Mouse (Mus musculus): Measurements from ENCODE around the gene Lipe. TPM values are rescaled to one million over a fixed set of nuclear protein-coding genes. Genes with fewer than 3 reads are reported as not detected.

Lipe gene
- total and polyA plus RNA-seq, 2 experiments from 2014 or later: 7.8 to 18.7 TPM

GRCm38 (mm10) chr7:25383385-25383784, 15.1 kb downstream of the Lipe start:
- H3K36me3 ChIP-seq (ENCODE audit: insufficient read depth, low read length): peaks cover 31% of the 10 kb centered on the region
- no peak for DNase-seq (ENCODE audit: low spot score)
- ATAC-seq: no peak

DNA sequence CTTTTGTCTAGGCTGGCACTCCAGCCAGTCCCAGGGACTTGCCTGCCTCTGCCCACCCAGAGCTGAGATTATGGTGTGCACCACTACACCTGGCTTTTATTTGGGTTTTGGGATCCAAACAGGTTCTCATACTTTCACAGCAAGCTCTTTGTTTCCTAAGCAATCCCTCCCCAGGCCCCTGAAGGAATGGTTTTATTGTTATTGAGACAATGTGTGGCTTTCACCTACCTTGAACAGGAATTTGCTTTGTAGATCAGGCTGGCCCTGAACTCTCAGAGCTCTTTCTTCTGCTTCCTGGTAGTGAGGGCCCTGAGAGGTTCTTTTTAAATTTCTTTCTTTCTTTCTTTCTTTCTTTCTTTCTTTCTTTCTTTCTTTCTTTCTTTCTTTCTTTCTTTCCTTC, 16.0 kb downstream of the Lipe start:
- Histone ChIP-seq H3K27ac (no peak overlapping the region), H3K9ac (replicated peaks; ENCODE audit: low read length) (no peak overlapping the region), H3K9me3 (ENCODE audit: low read length) (no peaks in the 10 kb centered on the region), H3K4me1 (ENCODE audit: insufficient read depth, low read length) (peaks cover 8% of the 10 kb centered on the region; the same call in 1 of the 2 replicates), H3K4me2 (ENCODE audit: low read depth, low read length) (no peak overlapping the region), H3K4me3 (ENCODE audit: low read length) (no peak overlapping the region), H3K27me3 (ENCODE audit: insufficient read depth, low read length) (no peaks in the 10 kb centered on the region), H3K36me3 (ENCODE audit: insufficient read depth, low read length) (peaks cover 23% of the 10 kb centered on the region)
- DNase-seq (ENCODE audit: low spot score): no peak
- TF ChIP-seq CTCF (IDR thresholded peaks at IDR 0.05; ENCODE audit: low read depth): no peak
- no peak for ATAC-seq

More at GRCm38 (mm10) chr7:25383385-25383784, 15.1 kb downstream of the Lipe start:
- H3K27me3 ChIP-seq (ENCODE audit: insufficient read depth, low read length): no peaks in the 10 kb centered on the region
- H3K27ac ChIP-seq: no peak overlapping the region
- H3K4me2 ChIP-seq (ENCODE audit: low read depth, low read length): no peak overlapping the region
- peaks cover 8% of the 10 kb centered on the region; the same call in 1 of the 2 replicates for H3K4me1 ChIP-seq (ENCODE audit: insufficient read depth, low read length)
- no peak for TF ChIP-seq CTCF (IDR thresholded peaks at IDR 0.05; ENCODE audit: low read depth)
- H3K4me3 ChIP-seq (ENCODE audit: low read length): no peak overlapping the region
- no peaks in the 10 kb centered on the region for H3K9me3 ChIP-seq (ENCODE audit: low read length)
- WGBS: 89% methylated on average over 7 of the region's 7 CpGs
- no peak overlapping the region for H3K9ac ChIP-seq (replicated peaks; ENCODE audit: low read length)

GRCm38 (mm10) chr7:25381284-25381680, 17.2 kb downstream of the Lipe start:
- ATAC-seq (no peak), DNase-seq (ENCODE audit: low spot score) (no peak)
- Histone ChIP-seq H3K9ac (replicated peaks; ENCODE audit: low read length) (no peak overlapping the region), H3K4me2 (ENCODE audit: low read depth, low read length) (no peak overlapping the region), H3K4me1 (ENCODE audit: insufficient read depth, low read length) (peaks cover 19% of the 10 kb centered on the region; the same call in 1 of the 2 replicates), H3K9me3 (ENCODE audit: low read length) (no peaks in the 10 kb centered on the region), H3K27me3 (ENCODE audit: insufficient read depth, low read length) (no peaks in the 10 kb centered on the region), H3K27ac (no peak overlapping the region), H3K36me3 (ENCODE audit: insufficient read depth, low read length) (peaks cover 17% of the 10 kb centered on the region), H3K4me3 (ENCODE audit: low read length) (no peak overlapping the region)
- WGBS: 37% methylated on average over 3 of the region's 3 CpGs
- no peak for TF ChIP-seq CTCF (IDR thresholded peaks at IDR 0.05; ENCODE audit: low read depth)

DNA sequence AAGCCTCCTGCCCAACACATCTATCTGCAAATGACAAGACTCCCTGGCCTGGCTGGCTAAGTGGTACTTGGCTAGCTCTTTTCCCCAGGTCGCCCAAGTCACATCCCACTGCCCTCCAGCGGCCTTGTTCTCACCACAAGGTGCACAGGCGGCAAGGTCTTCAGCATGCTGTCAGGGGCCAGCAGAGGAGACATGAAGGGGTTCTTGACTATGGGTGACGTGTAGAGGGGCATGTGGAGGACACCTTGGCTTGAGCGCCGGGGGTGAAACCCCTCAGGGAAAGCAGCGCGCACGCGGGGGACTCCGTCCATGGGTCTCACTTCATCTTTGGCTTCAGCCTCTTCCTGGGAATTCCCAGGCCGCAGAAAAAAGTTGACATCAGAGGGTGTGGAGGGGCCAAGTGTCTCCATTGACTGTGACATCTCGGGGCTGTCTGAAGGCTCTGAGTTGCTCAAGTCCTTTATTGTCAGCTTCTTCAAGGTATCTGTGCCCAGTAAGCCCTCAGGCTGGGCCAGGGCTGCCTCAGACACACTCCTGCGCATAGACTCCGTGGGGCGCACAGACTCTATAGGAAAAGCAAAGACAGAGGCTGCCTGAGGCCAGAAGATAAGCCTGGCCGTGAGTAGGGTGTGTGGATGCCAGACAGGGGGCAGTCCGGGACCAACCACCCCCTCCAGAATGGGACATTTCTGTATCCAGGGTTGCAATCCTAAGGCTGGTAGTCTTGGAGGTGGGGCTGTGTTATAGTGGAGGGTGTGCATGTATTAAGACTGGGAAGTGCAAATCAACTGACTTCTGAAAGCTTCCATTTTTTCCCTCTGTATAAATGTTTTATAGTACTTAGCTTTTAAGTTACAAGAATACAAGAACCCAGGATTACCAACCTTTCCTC, 17.9 kb downstream of the Lipe start:
- WGBS: 70% methylated on average over 18 of the region's 18 CpGs
- no peak for DNase-seq (ENCODE audit: low spot score)
- Histone ChIP-seq H3K9ac (replicated peaks; ENCODE audit: low read length) (no peak overlapping the region), H3K27me3 (ENCODE audit: insufficient read depth, low read length) (no peaks in the 10 kb centered on the region), H3K9me3 (ENCODE audit: low read length) (no peaks in the 10 kb centered on the region), H3K4me1 (ENCODE audit: insufficient read depth, low read length) (peaks cover 15% of the 10 kb centered on the region; the same call in 1 of the 2 replicates), H3K4me3 (ENCODE audit: low read length) (no peak overlapping the region), H3K36me3 (ENCODE audit: insufficient read depth, low read length) (peaks cover 17% of the 10 kb centered on the region), H3K27ac (no peak overlapping the region), H3K4me2 (ENCODE audit: low read depth, low read length) (peak overlapping the region; percentile 55)
- no peak; the same call in 1 of the 2 replicates for ATAC-seq
- TF ChIP-seq CTCF (IDR thresholded peaks at IDR 0.05; ENCODE audit: low read depth): 0 out of 2 replicates have a peak, but pooled peaks have one; percentile 2

DNA sequence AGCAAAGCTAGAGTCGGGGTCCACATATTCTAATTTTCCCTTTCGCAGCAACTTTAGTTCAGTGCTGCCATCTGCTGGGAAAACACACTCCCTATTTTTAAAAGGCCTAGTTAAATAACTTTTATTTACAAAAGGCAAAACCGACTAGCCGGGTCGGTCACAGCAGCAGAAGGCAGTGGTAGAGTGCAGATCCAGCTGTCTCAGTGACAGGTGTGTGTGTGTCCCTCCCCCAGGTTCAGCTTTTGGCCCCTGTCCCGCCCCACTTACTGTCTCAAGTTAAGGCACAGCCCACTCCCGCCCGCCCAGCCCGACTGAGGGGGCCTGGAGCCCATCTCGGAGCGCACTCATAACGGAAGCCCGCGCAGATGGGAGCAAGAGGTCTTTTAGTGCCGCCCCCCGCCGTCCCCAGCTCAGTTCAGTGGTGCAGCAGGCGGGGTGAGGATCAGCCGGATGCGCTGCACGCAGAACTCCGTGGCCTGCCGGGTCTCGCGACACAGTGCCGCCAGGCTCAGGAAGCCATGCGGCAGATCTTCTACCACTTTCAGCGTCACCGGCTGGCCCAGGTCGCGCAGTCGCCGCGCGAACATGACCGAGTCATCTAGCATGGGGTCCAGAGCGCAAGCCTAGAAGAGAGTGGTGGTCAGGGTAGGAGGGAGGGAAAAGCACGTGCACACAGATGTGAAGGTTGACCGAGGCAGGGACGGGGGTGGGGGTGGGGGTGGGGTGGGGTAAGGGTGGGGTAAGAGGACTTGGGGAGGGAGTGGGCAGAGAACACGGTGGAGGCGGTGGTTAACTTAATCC, 18.8 kb downstream of the Lipe start:
- Histone ChIP-seq H3K27ac (0 out of 2 replicates have a peak overlapping the region, but pooled peaks have one; percentile 15), H3K27me3 (ENCODE audit: insufficient read depth, low read length) (no peaks in the 10 kb centered on the region), H3K4me2 (ENCODE audit: low read depth, low read length) (peak overlapping the region; percentile 55), H3K36me3 (ENCODE audit: insufficient read depth, low read length) (peaks cover 14% of the 10 kb centered on the region), H3K9ac (replicated peaks; ENCODE audit: low read length) (0 out of 2 replicates have a peak overlapping the region, but pooled peaks have one; percentile 21), H3K4me3 (ENCODE audit: low read length) (peak overlapping the region; percentile 26), H3K9me3 (ENCODE audit: low read length) (no peaks in the 10 kb centered on the region), H3K4me1 (ENCODE audit: insufficient read depth, low read length) (peaks cover 14% of the 10 kb centered on the region; the same call in 1 of the 2 replicates)
- TF ChIP-seq CTCF (IDR thresholded peaks at IDR 0.05; ENCODE audit: low read depth): peak; percentile 70
- WGBS: 5% methylated on average over 42 of the region's 42 CpGs
- ATAC-seq: peak; percentile 36
- peak; percentile 89 for DNase-seq (ENCODE audit: low spot score)

DNA sequence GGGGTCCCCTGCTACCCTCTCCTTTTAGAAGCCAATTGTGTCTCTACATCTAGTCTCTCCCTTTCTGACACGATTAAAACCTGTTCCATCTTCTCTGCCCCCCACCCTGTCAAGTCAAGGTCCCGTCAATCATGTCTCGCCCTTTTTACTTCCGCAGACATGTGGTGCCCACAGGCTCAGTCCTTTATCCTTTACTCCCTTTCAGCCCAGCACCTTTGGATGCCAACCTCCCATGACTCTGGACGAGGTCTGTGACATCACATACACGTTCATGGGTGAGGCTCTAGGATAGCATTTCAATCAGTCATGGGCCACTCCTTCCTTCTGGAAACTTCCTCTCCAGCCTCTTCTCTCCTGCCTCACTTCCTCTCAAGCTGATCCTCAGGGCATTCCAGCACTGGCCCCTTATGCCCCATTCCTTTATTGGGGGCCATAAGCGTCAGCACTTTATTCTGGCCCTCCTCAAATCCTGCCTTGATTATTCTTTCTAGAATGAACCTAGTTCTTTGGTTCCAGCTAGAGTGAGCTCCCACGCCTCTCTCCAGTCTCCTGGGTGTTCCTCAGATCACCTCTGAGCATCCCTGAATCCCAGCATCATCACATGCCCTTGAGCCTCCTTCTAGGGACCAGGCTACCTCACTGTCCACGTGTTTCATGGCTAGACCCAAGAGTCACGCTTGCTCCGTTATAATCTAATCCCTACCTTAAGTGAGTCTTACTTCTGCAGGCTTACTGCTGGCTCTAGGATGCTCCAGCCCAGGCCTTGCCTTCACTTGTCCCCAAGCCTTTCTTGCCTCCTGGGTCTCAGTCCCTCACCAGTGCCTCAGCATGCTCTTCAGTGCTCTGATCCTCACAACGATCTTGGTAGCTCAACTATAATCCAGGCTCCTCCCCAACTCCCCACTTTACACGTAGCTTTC, 20.1 kb downstream of the Lipe start:
- Histone ChIP-seq H3K4me3 (ENCODE audit: low read length) (no peak overlapping the region), H3K36me3 (ENCODE audit: insufficient read depth, low read length) (peaks cover 11% of the 10 kb centered on the region), H3K27ac (no peak overlapping the region), H3K27me3 (ENCODE audit: insufficient read depth, low read length) (no peaks in the 10 kb centered on the region), H3K9ac (replicated peaks; ENCODE audit: low read length) (no peak overlapping the region), H3K4me1 (ENCODE audit: insufficient read depth, low read length) (peaks cover 14% of the 10 kb centered on the region; the same call in 1 of the 2 replicates), H3K4me2 (ENCODE audit: low read depth, low read length) (no peak overlapping the region), H3K9me3 (ENCODE audit: low read length) (no peaks in the 10 kb centered on the region)
- ATAC-seq: no peak
- DNase-seq (ENCODE audit: low spot score): no peak
- 83% methylated on average over 13 of the region's 13 CpGs for WGBS
- TF ChIP-seq CTCF (IDR thresholded peaks at IDR 0.05; ENCODE audit: low read depth): no peak
